Mouse (Mus musculus) forebrain, postnatal 0 days (tissue): ENCODE data around the gene Dcaf10. TPM values are rescaled to one million over a fixed set of nuclear protein-coding genes. Genes with fewer than 3 reads are reported as not detected.
"Not testable (repeated sequence)": the region's sequence is repeated elsewhere in the genome, so short reads cannot be mapped to it uniquely, and the experiment has no call there.

Experiments used
- ATAC-seq: fragments of 200-750 bp; cut with Nextera tagmentation; 2 replicates; pipeline ENCODE4 v1.8.0; 2017; ENCODE audit warnings: mild to moderate bottlenecking, moderate library complexity
- DNase-seq: peaks from one replicate; pipeline ENCODE4 v3.0.0-alpha.2; 2015
- H3K27ac ChIP-seq: fragments of 300-500 bp; sonication (generic); 2 replicates; pipeline ENCODE4 v1.5.1; 2014; ENCODE audit warnings: low read depth, mild to moderate bottlenecking, antibody characterized with exemption, low read length, moderate library complexity, mixed read lengths
- H3K27me3 ChIP-seq: fragments of 300-500 bp; sonication (generic); 2 replicates; pipeline ENCODE4 v1.6.1; 2014; ENCODE audit warnings: mild to moderate bottlenecking, low read length, mixed read lengths; ENCODE audit not compliant: insufficient read depth
- H3K36me3 ChIP-seq: fragments of 300-500 bp; sonication (generic); 2 replicates; pipeline ENCODE4 v1.6.1; 2014; ENCODE audit warnings: mild to moderate bottlenecking, moderate library complexity; ENCODE audit not compliant: insufficient read depth
- H3K4me1 ChIP-seq: fragments of 300-500 bp; sonication (generic); 2 replicates; pipeline ENCODE4 v1.6.1; 2014; ENCODE audit warnings: antibody characterized with exemption; ENCODE audit not compliant: insufficient read depth
- H3K4me2 ChIP-seq: fragments of 300-500 bp; sonication (generic); 2 replicates; pipeline ENCODE4 v1.6.1; 2014; ENCODE audit warnings: low read depth, mild to moderate bottlenecking, moderate library complexity
- H3K4me3 ChIP-seq: fragments of 300-500 bp; sonication (generic); 2 replicates; pipeline ENCODE4 v1.5.1; 2014; ENCODE audit warnings: low read depth, low read length, mixed read lengths
- H3K9ac ChIP-seq: fragments of 300-500 bp; sonication (generic); 2 replicates; pipeline ENCODE4 v1.6.1; 2014; ENCODE audit warnings: mild to moderate bottlenecking
- H3K9me3 ChIP-seq: fragments of 300-500 bp; sonication (generic); 2 replicates; pipeline ENCODE4 v1.6.1; 2016; ENCODE audit warnings: low read length
- CTCF ChIP-seq: sonication (generic); IDR thresholded peaks from 2 replicates; pipeline ENCODE4 v1.5.1; 2016; ENCODE audit warnings: antibody characterized with exemption, control low read depth, low read depth
- WGBS: fragments of 180-500 bp; shearing (Covaris S2); extraction: QIAGEN DNeasy Blood & Tissue Kit; methylation state at CpG from one replicate; pipeline ENCODE4 v1.1.7; 2014; 5-methylcytosine and 5-hydroxymethylcytosine counted together
- polyA plus RNA-seq: library from polyadenylated mRNA; unstranded; fragments of >200 nt; fragmentation: Nextera tagmentation; extraction: Ambion mirVana; gene quantifications from 2 replicates; pipeline ENCODE4 v1.2.1, GENCODE M21; 2015
- total RNA-seq: library from RNA; depleted of rRNA; stranded (reverse); fragments of >200 nt; gene quantifications from 2 replicates; pipeline ENCODE4 v1.2.3, GENCODE M21; 2014

Dcaf10 gene
- total and polyA plus RNA-seq, 2 experiments from 2014 or later, result 9.6 to 22.6 TPM

- Histone ChIP-seq H3K4me2 (no peak overlapping the region), H3K36me3 (peaks cover 63% of the 10 kb centered on the region), H3K27ac (no peak overlapping the region), H3K9me3 (no peaks in the 10 kb centered on the region), H3K27me3 (no peaks in the 10 kb centered on the region), H3K9ac (no peak overlapping the region), H3K4me1 (no peaks in the 10 kb centered on the region), H3K4me3 (no peak overlapping the region)
- DNase-seq (no peak), ATAC-seq (no peak)
- TF ChIP-seq CTCF, result no peak
- WGBS, result 88% methylated on average over 5 of the region's 5 CpGs
Measured at GRCm38 (mm10) chr4:45374879-45375278, 33.0 kb downstream of the Dcaf10 start.

GRCm38 (mm10) chr4:45376573-45376972, 34.7 kb downstream of the Dcaf10 start:
- H3K4me1 ChIP-seq, result no peaks in the 10 kb centered on the region
- no peaks in the 10 kb centered on the region for H3K9me3 ChIP-seq
- ATAC-seq (no peak), DNase-seq (no peak)
- WGBS, result 85% methylated on average over 4 of the region's 4 CpGs
- H3K4me3 ChIP-seq, result no peak overlapping the region
- no peaks in the 10 kb centered on the region for H3K27me3 ChIP-seq
- H3K36me3 ChIP-seq, result peaks cover 50% of the 10 kb centered on the region
- TF ChIP-seq CTCF, result no peak
- H3K9ac ChIP-seq, result no peak overlapping the region
- no peak overlapping the region for H3K27ac ChIP-seq
- no peak overlapping the region for H3K4me2 ChIP-seq

- H3K4me2 ChIP-seq, H3K27ac ChIP-seq, ATAC-seq, H3K9me3 ChIP-seq, H3K9ac ChIP-seq, H3K27me3 ChIP-seq, H3K4me1 ChIP-seq, DNase-seq, H3K4me3 ChIP-seq: not testable (repeated sequence)
- 76% methylated on average over 10 of the region's 10 CpGs for WGBS
- peaks cover 13% of the 10 kb centered on the region for H3K36me3 ChIP-seq
Measured at GRCm38 (mm10) chr4:45380903-45381580, 39.1 kb downstream of the Dcaf10 start.

GRCm38 (mm10) chr4:45382133-45382532, 40.2 kb downstream of the Dcaf10 start:
- DNase-seq, H3K36me3 ChIP-seq, H3K4me2 ChIP-seq, H3K27me3 ChIP-seq, H3K27ac ChIP-seq, ATAC-seq, H3K4me1 ChIP-seq, H3K9ac ChIP-seq, H3K9me3 ChIP-seq, H3K4me3 ChIP-seq: not testable (repeated sequence)
- WGBS, result 86% methylated on average over 2 of the region's 2 CpGs

- WGBS, result 98% methylated on average over 5 of the region's 5 CpGs
- not testable (repeated sequence) for H3K27ac ChIP-seq, H3K4me2 ChIP-seq, ATAC-seq, H3K4me3 ChIP-seq, H3K9ac ChIP-seq, H3K4me1 ChIP-seq, DNase-seq, H3K27me3 ChIP-seq, H3K36me3 ChIP-seq, H3K9me3 ChIP-seq
Measured at GRCm38 (mm10) chr4:45387296-45387695, 45.4 kb downstream of the Dcaf10 start.

GRCm38 (mm10) chr4:45392099-45392498, 50.2 kb downstream of the Dcaf10 start:
- peak; percentile 29; the same call in 1 of the 2 replicates for TF ChIP-seq CTCF
- Histone ChIP-seq H3K9ac (no peak overlapping the region), H3K4me3 (no peak overlapping the region), H3K27me3 (no peaks in the 10 kb centered on the region), H3K27ac (no peak overlapping the region), H3K36me3 (0 out of 2 replicates have a peak, but pooled peaks cover under 1% of the 10 kb centered on the region), H3K4me2 (no peak overlapping the region), H3K9me3 (no peaks in the 10 kb centered on the region), H3K4me1 (no peaks in the 10 kb centered on the region)
- no peak for DNase-seq
- ATAC-seq, result no peak
- 73% methylated on average over 4 of the region's 4 CpGs for WGBS

GRCm38 (mm10) chr4:45392572-45392971, 50.7 kb downstream of the Dcaf10 start:
- 70% methylated on average over 11 of the region's 11 CpGs for WGBS
- no peak for ATAC-seq
- no peak overlapping the region for H3K4me3 ChIP-seq

More at GRCm38 (mm10) chr4:45392572-45392971, 50.7 kb downstream of the Dcaf10 start:
- Histone ChIP-seq H3K4me2 (no peak overlapping the region), H3K27me3 (no peaks in the 10 kb centered on the region), H3K36me3 (peaks cover 3% of the 10 kb centered on the region; the same call in 1 of the 2 replicates), H3K27ac (no peak overlapping the region), H3K4me1 (no peaks in the 10 kb centered on the region), H3K9me3 (no peaks in the 10 kb centered on the region), H3K9ac (no peak overlapping the region)
- no peak for DNase-seq
- TF ChIP-seq CTCF, result no peak
